Mouse (Mus musculus): ENCODE measurements at regions not wholly inside any gene's neighbourhood (a gene's known extent, or its start where the extent isn't known, plus 50 kb on each side); places are given as distances from the start of the nearest gene placed in this dataset.

DNA sequence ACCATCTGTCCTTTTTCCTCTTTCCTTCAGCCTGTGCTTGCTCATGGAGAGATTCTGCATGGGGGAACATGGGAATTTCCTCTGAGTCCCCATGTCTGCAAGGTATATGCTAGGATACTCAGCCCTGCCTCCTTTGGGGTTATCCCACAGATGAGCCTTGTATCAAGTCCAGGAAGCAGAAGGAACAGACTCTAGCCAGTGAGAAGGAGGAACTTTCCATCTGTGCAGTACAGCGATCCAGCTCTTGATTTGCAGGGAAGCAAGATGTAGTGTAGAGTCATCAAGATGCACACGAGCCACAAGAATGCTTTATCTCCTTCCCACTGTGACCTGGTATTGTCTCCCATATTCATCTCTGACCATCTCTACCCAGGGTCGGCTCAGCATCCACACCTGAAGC is 84.5 kb downstream of the Gadd45g start:
- no peak for TF ChIP-seq CTCF (IDR thresholded peaks at IDR 0.05; ENCODE audit: low read depth, low read length)
- TF ChIP-seq POLR2A (IDR thresholded peaks at IDR 0.05; ENCODE audit: borderline replicate concordance, low read depth, low read length), result no peak
